Comparison of ENCODE assay signal across 9 mouse cellular contexts in the genomic region with DNA sequence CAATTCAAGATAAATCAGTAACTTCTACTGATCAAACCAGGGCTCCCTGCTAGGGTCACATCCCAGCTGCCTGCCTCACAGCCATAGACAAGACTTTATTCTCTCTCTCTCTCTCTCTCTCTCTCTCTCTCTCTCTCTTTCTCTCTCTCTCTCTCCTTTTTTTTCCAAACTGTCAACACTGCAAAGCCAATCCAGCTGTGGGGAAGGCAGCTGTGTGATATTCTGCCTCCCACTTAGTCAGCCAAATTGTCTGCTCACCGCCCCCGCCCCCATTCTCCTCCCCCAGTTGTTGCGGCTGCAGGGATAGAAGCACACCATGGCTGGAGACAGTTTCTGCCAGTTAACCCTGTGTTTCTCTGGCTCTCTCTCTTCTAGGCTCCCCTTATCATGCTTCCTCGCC.
A peak's percentile ranks its signal among the peaks of the same experiment; 100 is the strongest.
DNase-seq lines count a peak whose midpoint lies in the region; ATAC-seq and TF ChIP-seq lines count a peak whose summit lies in the region.
"Had no signal": no experiment of that assay in that cellular context is flagged by ENCODE, and none has a peak within 500 bp of the region (broad histone marks: within the 10 kb centered on the region; RNA-seq: fewer than 3 reads in every experiment).

No protein-coding gene starts in this region.

- no peaks in the 10 kb centered on the region for H3K9me3 ChIP-seq in forebrain, embryonic 13.5 days (replicated peaks)
- no peaks in the 10 kb centered on the region for H3K9me3 ChIP-seq in forebrain, embryonic 10.5 days
- H3K9me3 ChIP-seq in MEL (replicated peaks; ENCODE audit: insufficient read depth, low read length) = no peaks in the 10 kb centered on the region
- H3K9me3 ChIP-seq: liver, embryonic 15.5 days had no signal

- no peaks in the 10 kb centered on the region for H3K27me3 ChIP-seq in forebrain, embryonic 13.5 days
- peaks cover 59% of the 10 kb centered on the region for H3K27me3 ChIP-seq in forebrain, embryonic 10.5 days (ENCODE audit: poor library complexity, severe bottlenecking)
- peaks cover 7 to 10% of the 10 kb centered on the region in 2 experiments for H3K27me3 ChIP-seq in MEL (ENCODE audit: control insufficient read depth in 1 of 2, insufficient read depth in 2 of 2, low read length in 2 of 2)
- H3K27me3 ChIP-seq: liver, embryonic 15.5 days had no signal

- H3K27ac ChIP-seq in forebrain, embryonic 13.5 days = no peak overlapping the region
- no peak overlapping the region for H3K27ac ChIP-seq in forebrain, embryonic 10.5 days
- no peak overlapping the region for H3K27ac ChIP-seq in MEL (ENCODE audit: control insufficient read depth, low read depth, low read length)
- H3K27ac ChIP-seq: liver, embryonic 15.5 days had no signal

- no peak for TF ChIP-seq RAD21 in MEL (IDR thresholded peaks at IDR 0.05; ENCODE audit: low read depth, low read length)

- no peak overlapping the region for H3K4me2 ChIP-seq in forebrain, embryonic 13.5 days
- H3K4me2 ChIP-seq: liver, embryonic 15.5 days had no signal

- DNase-seq in forebrain, embryonic 10.5 days (ENCODE audit: extremely low spot score, low spot score) = no peak
- peak; percentile 3 for DNase-seq in MEL (ENCODE audit: low read depth, low spot score)
- DNase-seq in gastrocnemius, postnatal 10 days = peak; percentile 49
- peak; percentile 4 to 18 for DNase-seq in kidney, postnatal 36 days
- DNase-seq in ovary, postnatal 36 days (ENCODE audit: low spot score) = peak; percentile 36
- DNase-seq in cerebellum, adult 18-20 months = no peak

- TF ChIP-seq POLR2A in MEL (IDR thresholded peaks at IDR 0.05; ENCODE audit: control insufficient read depth in 1 of 2, insufficient read depth in 1 of 2, low read depth in 1 of 2, low read length in 2 of 2, poor library complexity in 1 of 2) = no peak

- no peak overlapping the region for H3K4me3 ChIP-seq in forebrain, embryonic 13.5 days
- no peak overlapping the region for H3K4me3 ChIP-seq in forebrain, embryonic 10.5 days
- H3K4me3 ChIP-seq in MEL (ENCODE audit: control insufficient read depth in 1 of 2, insufficient read depth in 1 of 2, low read depth in 2 of 2, low read length in 2 of 2) = no peak overlapping the region
- H3K4me3 ChIP-seq: liver, embryonic 15.5 days had no signal

- H3K36me3 ChIP-seq in forebrain, embryonic 13.5 days (ENCODE audit: poor library complexity, severe bottlenecking) = no peaks in the 10 kb centered on the region
- no peaks in the 10 kb centered on the region for H3K36me3 ChIP-seq in forebrain, embryonic 10.5 days (replicated peaks)
- no peaks in the 10 kb centered on the region for H3K36me3 ChIP-seq in MEL (ENCODE audit: control insufficient read depth in 1 of 2, insufficient read depth in 2 of 2, low read length in 2 of 2)
- H3K36me3 ChIP-seq: liver, embryonic 15.5 days had no signal

- no peak overlapping the region for H3K9ac ChIP-seq in forebrain, embryonic 13.5 days
- no peak overlapping the region for H3K9ac ChIP-seq in MEL (ENCODE audit: control insufficient read depth, low read depth, low read length, poor library complexity, severe bottlenecking)
- H3K9ac ChIP-seq: liver, embryonic 15.5 days had no signal

- TF ChIP-seq EP300 in MEL (IDR thresholded peaks at IDR 0.05; ENCODE audit: low read depth in 1 of 2, low read length in 2 of 2) = no peak

- ATAC-seq in forebrain, embryonic 13.5 days = peak; percentile 54
- ATAC-seq in megakaryocyte progenitor cell, adult 5-6 weeks (replicated peaks; ENCODE audit: poor library complexity) = no peak

- peaks cover 26% of the 10 kb centered on the region for H3K4me1 ChIP-seq in forebrain, embryonic 13.5 days
- peaks cover 25% of the 10 kb centered on the region for H3K4me1 ChIP-seq in forebrain, embryonic 10.5 days
- H3K4me1 ChIP-seq in MEL (ENCODE audit: control insufficient read depth in 1 of 2, insufficient read depth in 2 of 2, low read length in 2 of 2) = peaks cover 0 to 2% of the 10 kb centered on the region in 2 experiments; a peak in 1 of 4 replicates
- H3K4me1 ChIP-seq: liver, embryonic 15.5 days had no signal

- WGBS in forebrain, embryonic 13.5 days = 8% methylated on average over 4 of the region's 4 CpGs
- WGBS in forebrain, embryonic 10.5 days = 11% methylated on average over 4 of the region's 4 CpGs

- TF ChIP-seq CTCF in MEL (IDR thresholded peaks at IDR 0.05 in 2 of 3, conservative IDR thresholded peaks at IDR 0.05 in 1 of 3; ENCODE audit: control insufficient read depth in 1 of 3, insufficient read depth in 1 of 3, low read depth in 2 of 3, low read length in 3 of 3, poor library complexity in 1 of 3, severe bottlenecking in 1 of 3) = no peak

- no peaks in the 10 kb centered on the region for H3K79me2 ChIP-seq in MEL (ENCODE audit: control insufficient read depth, insufficient read depth, low read length, poor library complexity)

TF ChIP-seq in MEL, 35 proteins besides CTCF, POLR2A, EP300 and RAD21:
- no peak for TF ChIP-seq CHD1 (IDR thresholded peaks at IDR 0.05; ENCODE audit: low read depth, low read length)
- no peak for TF ChIP-seq GABPA (IDR thresholded peaks at IDR 0.05; ENCODE audit: low read depth, low read length)
- TF ChIP-seq MYC (IDR thresholded peaks at IDR 0.05; ENCODE audit: low read depth, low read length) = no peak
- TF ChIP-seq KAT2A (conservative IDR thresholded peaks at IDR 0.05; ENCODE audit: low read depth, low read length) = no peak
- TF ChIP-seq TAL1 (IDR thresholded peaks at IDR 0.05; ENCODE audit: low read length) = no peak
- no peak for TF ChIP-seq POLR2AphosphoS2 (IDR thresholded peaks at IDR 0.05; ENCODE audit: low read length)
- TF ChIP-seq MAFK (IDR thresholded peaks at IDR 0.05; ENCODE audit: borderline replicate concordance, low read depth, low read length) = no peak
- TF ChIP-seq SIN3A (IDR thresholded peaks at IDR 0.05; ENCODE audit: low read length) = no peak
- TF ChIP-seq POLR2AphosphoS5 (IDR thresholded peaks at IDR 0.05; ENCODE audit: borderline replicate concordance, low read depth, low read length) = no peak
- no peak for TF ChIP-seq UBTF (IDR thresholded peaks at IDR 0.05; ENCODE audit: borderline replicate concordance, insufficient read depth, low read depth, low read length)
- no peak for TF ChIP-seq MAX (IDR thresholded peaks at IDR 0.05; ENCODE audit: low read length)
- no peak for TF ChIP-seq MXI1 (IDR thresholded peaks at IDR 0.05; ENCODE audit: low read depth, low read length)
- no peak for TF ChIP-seq GATA1 (IDR thresholded peaks at IDR 0.05; ENCODE audit: low read depth, low read length)
- no peak for TF ChIP-seq ETS1 (IDR thresholded peaks at IDR 0.05; ENCODE audit: low read depth, low read length)
- TF ChIP-seq TBP (IDR thresholded peaks at IDR 0.05; ENCODE audit: low read depth, low read length) = no peak
- no peak for TF ChIP-seq RCOR1 (IDR thresholded peaks at IDR 0.05; ENCODE audit: low read depth, low read length)
- no peak for TF ChIP-seq SMC3 (IDR thresholded peaks at IDR 0.05; ENCODE audit: low read depth, low read length)
- no peak for TF ChIP-seq NELFE (IDR thresholded peaks at IDR 0.05; ENCODE audit: low read depth, low read length)
TF ChIP-seq in MEL: peak in this region for 0.

Comparison
In these comparisons a context has a peak if more than half of its experiments do, and no peak if none do; other contexts are left out.
1. DNase-seq: peak in MEL (single experiment), gastrocnemius, postnatal 10 days (single experiment), kidney, postnatal 36 days (2 of 2) and ovary, postnatal 36 days (single experiment); none in forebrain, embryonic 10.5 days (single experiment) and cerebellum, adult 18-20 months (0 of 2).